Mouse (Mus musculus) E14TG2a.4 (cell line): Measurements from ENCODE around the gene Olfr1110.
"Not testable (repeated sequence)": the region's sequence is repeated elsewhere in the genome, so short reads cannot be mapped to it uniquely, and the experiment has no call there.

Experiments
- H3K27me3 ChIP-seq: 2 replicates; pipeline ENCODE4 v1.6.1; 2014; ENCODE audit warnings: low read length, control low read depth; ENCODE audit not compliant: insufficient read depth
- H3K36me3 ChIP-seq: 2 replicates; pipeline ENCODE4 v1.6.1; 2014; ENCODE audit warnings: low read length, control low read depth; ENCODE audit not compliant: insufficient read depth
- H3K4me1 ChIP-seq: replicated peaks from 2 replicates; pipeline ENCODE4 v1.6.1; 2014; ENCODE audit warnings: low read depth, low read length, control low read depth
- H3K4me3 ChIP-seq: replicated peaks from 2 replicates; pipeline ENCODE4 v1.5.1; 2014; ENCODE audit warnings: mild to moderate bottlenecking, low read length
- H3K9me3 ChIP-seq: 2 replicates; pipeline ENCODE4 v1.6.1; 2014; ENCODE audit warnings: low read length, control low read depth
- CTCF ChIP-seq: conservative IDR thresholded peaks from 2 replicates; pipeline ENCODE4 v1.5.1; 2014; ENCODE audit warnings: low read length
- NANOG ChIP-seq: IDR thresholded peaks from 2 replicates; pipeline ENCODE4 v1.6.1; 2014; ENCODE audit warnings: borderline replicate concordance, low read length, mixed read lengths
- POU5F1 ChIP-seq: IDR thresholded peaks from 2 replicates; pipeline ENCODE4 v1.6.1; 2014; ENCODE audit warnings: low read length, borderline replicate concordance

The Olfr1110 gene

DNA sequence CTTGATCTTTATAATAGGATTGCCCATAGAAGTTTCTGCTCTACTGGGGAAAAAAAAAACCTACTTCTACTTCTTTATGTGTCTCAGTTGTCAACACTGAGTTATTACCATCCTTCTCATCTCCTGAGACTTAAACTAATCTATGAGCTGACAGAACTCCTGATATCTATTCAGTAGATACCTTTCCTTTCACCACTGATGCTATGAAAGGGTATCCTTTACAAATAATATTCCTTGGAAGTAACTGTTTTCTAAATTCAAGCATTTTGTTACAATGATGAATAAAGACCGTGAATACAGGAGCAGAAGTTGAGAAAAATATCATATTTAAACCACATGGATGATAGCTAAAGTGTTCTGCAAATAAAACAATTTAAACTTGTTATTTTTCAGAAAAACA lies at the start of gene Olfr1110:
Olfr1110 (minus strand) TSS at position 101 of the 400 bp plus-strand sequence.
- Histone ChIP-seq H3K4me3 (no peak within 1 kb of the TSS), H3K9me3 (no peaks in the 10 kb centered on the region), H3K36me3 (no peaks in the 10 kb centered on the region), H3K4me1 (no peaks in the 10 kb centered on the region), H3K27me3 (no peaks in the 10 kb centered on the region)
- no peak for TF ChIP-seq NANOG
- no peak for TF ChIP-seq CTCF
- no peak for TF ChIP-seq POU5F1

- Histone ChIP-seq H3K27me3 (no peaks in the 10 kb centered on the region), H3K36me3 (no peaks in the 10 kb centered on the region), H3K9me3 (no peaks in the 10 kb centered on the region), H3K4me3 (no peak within 1 kb of the TSS), H3K4me1 (no peaks in the 10 kb centered on the region)
- no peak for TF ChIP-seq NANOG
- TF ChIP-seq POU5F1 = no peak
- no peak for TF ChIP-seq CTCF
These were observed 47.4 kb upstream of the Olfr1110 start, which contains the start of gene Olfr1112 for GRCm38 (mm10) chr2:87187498-87187897. Gene Olfr1112 (plus strand): TSS chr2:87187798.

GRCm38 (mm10) chr2:87167731-87168130 lies 27.6 kb upstream of the Olfr1110 start:
- H3K4me1 ChIP-seq, H3K4me3 ChIP-seq, H3K36me3 ChIP-seq, H3K27me3 ChIP-seq: not testable (repeated sequence)
- H3K9me3 ChIP-seq = peaks cover 25% of the 10 kb centered on the region

- Histone ChIP-seq H3K36me3 (no peaks in the 10 kb centered on the region), H3K27me3 (no peaks in the 10 kb centered on the region), H3K4me3 (no peak within 1 kb of the TSS), H3K9me3 (no peaks in the 10 kb centered on the region), H3K4me1 (no peaks in the 10 kb centered on the region)
- TF ChIP-seq POU5F1 = no peak
- TF ChIP-seq NANOG = no peak
- no peak for TF ChIP-seq CTCF
These were observed 12.4 kb upstream of the Olfr1110 start, which contains the start of gene Olfr1111 for GRCm38 (mm10) chr2:87152524-87152923. Gene Olfr1111 (minus strand): TSS chr2:87152624.

DNA sequence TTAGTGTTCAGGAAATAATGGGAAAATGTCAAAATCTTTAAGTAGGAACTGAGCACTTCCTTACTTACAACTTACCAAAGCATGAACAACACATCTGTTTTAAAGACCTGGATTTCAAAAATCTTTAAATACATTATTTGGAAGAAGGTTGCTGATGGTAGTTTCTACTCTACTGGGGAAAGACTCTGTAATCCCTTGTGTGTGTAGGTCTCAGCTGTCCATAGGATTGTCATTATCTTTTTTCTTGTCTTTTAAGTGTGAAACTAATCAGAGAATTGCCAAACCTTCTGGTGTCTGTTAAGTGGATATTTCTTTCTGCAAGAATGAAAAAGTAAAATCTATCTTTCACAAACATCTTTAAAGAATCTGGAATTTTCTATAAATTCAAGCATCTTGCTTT lies 25.6 kb downstream of the Olfr1110 start, which contains the start of gene Olfr259:
Olfr259 (minus strand) TSS at position 101 of the 400 bp plus-strand sequence.
- no peaks in the 10 kb centered on the region for H3K27me3 ChIP-seq
- no peaks in the 10 kb centered on the region for H3K4me1 ChIP-seq
- TF ChIP-seq NANOG (no peak), POU5F1 (no peak), CTCF (no peak)
- peaks cover 19% of the 10 kb centered on the region for H3K9me3 ChIP-seq
- no peak within 1 kb of the TSS for H3K4me3 ChIP-seq
- H3K36me3 ChIP-seq = no peaks in the 10 kb centered on the region

GRCm38 (mm10) chr2:87095908-87096307 lies 44.2 kb downstream of the Olfr1110 start, which contains the start of gene Olfr1109:
Gene Olfr1109 (minus strand): TSS chr2:87096008.
- H3K9me3 ChIP-seq = no peaks in the 10 kb centered on the region
- no peaks in the 10 kb centered on the region for H3K4me1 ChIP-seq
- no peak within 1 kb of the TSS for H3K4me3 ChIP-seq
- no peaks in the 10 kb centered on the region for H3K27me3 ChIP-seq
- no peak for TF ChIP-seq POU5F1
- TF ChIP-seq NANOG = no peak
- no peak for TF ChIP-seq CTCF
- no peaks in the 10 kb centered on the region for H3K36me3 ChIP-seq
